Mouse (Mus musculus) kidney, postnatal 25 days (tissue): ENCODE results near the gene Large2.
A peak's percentile ranks its signal among the peaks of the same experiment; 100 is the strongest.

Experiments
- DNase-seq, 2 experiments: peaks; one replicate each; pipeline ENCODE4 v3.0.0; 2021; ENCODE audit warnings: mixed read lengths in 2 of 2

The Large2 gene

GRCm38 (mm10) chr2:92327601-92328000 is 47.1 kb downstream of the Large2 start:
- no peak for DNase-seq

- no peak for DNase-seq
Observed at GRCm38 (mm10) chr2:92326221-92326620, 48.4 kb downstream of the Large2 start.

- no peak for DNase-seq
Observed at GRCm38 (mm10) chr2:92325676-92326075, 49.0 kb downstream of the Large2 start.

GRCm38 (mm10) chr2:92322669-92323068 is 52.0 kb downstream of the Large2 start:
- peak in 1 of 2 experiments; percentile 53 for DNase-seq

GRCm38 (mm10) chr2:92317228-92317627 is 57.4 kb downstream of the Large2 start:
- no peak for DNase-seq

- no peak for DNase-seq
Observed at GRCm38 (mm10) chr2:92316652-92317051, 58.0 kb downstream of the Large2 start.
